Mouse (Mus musculus) neural tube, embryonic 12.5 days (tissue): ENCODE results near the gene Nme7. TPM values are rescaled to one million over a fixed set of nuclear protein-coding genes. Genes with fewer than 3 reads are reported as not detected.

ENCODE experiments used
- ATAC-seq: fragments of 200-750 bp; cut with Nextera tagmentation; 2 replicates; pipeline ENCODE4 v1.8.0; 2017; ENCODE audit warnings: low read depth, mild to moderate bottlenecking, moderate TSS enrichment, moderate library complexity; ENCODE audit not compliant: low FRiP score
- H3K27ac ChIP-seq: fragments of 300-500 bp; sonication (generic); 2 replicates; pipeline ENCODE4 v1.5.1; 2016
- H3K27me3 ChIP-seq: fragments of 300-500 bp; sonication (generic); replicated peaks from 2 replicates; pipeline ENCODE4 v1.6.1; 2016; ENCODE audit warnings: mild to moderate bottlenecking
- H3K36me3 ChIP-seq: fragments of 300-500 bp; sonication (generic); 2 replicates; pipeline ENCODE4 v1.6.1; 2016; ENCODE audit warnings: mild to moderate bottlenecking
- H3K4me1 ChIP-seq: fragments of 300-500 bp; sonication (generic); 2 replicates; pipeline ENCODE4 v1.6.1; 2016
- H3K4me2 ChIP-seq: fragments of 300-500 bp; sonication (generic); replicated peaks from 2 replicates; pipeline ENCODE4 v1.6.1; 2016; ENCODE audit warnings: mild to moderate bottlenecking
- H3K4me3 ChIP-seq: fragments of 300-500 bp; sonication (generic); 2 replicates; pipeline ENCODE4 v1.5.1; 2016
- H3K9ac ChIP-seq: fragments of 300-500 bp; sonication (generic); 2 replicates; pipeline ENCODE4 v1.6.1; 2016; ENCODE audit warnings: mild to moderate bottlenecking
- H3K9me3 ChIP-seq: fragments of 300-500 bp; sonication (generic); 2 replicates; pipeline ENCODE4 v1.6.1; 2016; ENCODE audit warnings: mild to moderate bottlenecking
- WGBS: fragments of 180-500 bp; shearing (Covaris S2); methylation state at CpG from one replicate; pipeline ENCODE4 v1.1.7; 2016; 5-methylcytosine and 5-hydroxymethylcytosine counted together
- polyA plus RNA-seq: library from polyadenylated mRNA; unstranded; fragments of >200 nt; fragmentation: Nextera tagmentation; extraction: Ambion mirVana; gene quantifications from 2 replicates; pipeline ENCODE4 v1.2.1, GENCODE M21; 2016

Gene Nme7
- polyA plus RNA-seq, 1 experiment from 2014 or later = 24.9 TPM

DNA sequence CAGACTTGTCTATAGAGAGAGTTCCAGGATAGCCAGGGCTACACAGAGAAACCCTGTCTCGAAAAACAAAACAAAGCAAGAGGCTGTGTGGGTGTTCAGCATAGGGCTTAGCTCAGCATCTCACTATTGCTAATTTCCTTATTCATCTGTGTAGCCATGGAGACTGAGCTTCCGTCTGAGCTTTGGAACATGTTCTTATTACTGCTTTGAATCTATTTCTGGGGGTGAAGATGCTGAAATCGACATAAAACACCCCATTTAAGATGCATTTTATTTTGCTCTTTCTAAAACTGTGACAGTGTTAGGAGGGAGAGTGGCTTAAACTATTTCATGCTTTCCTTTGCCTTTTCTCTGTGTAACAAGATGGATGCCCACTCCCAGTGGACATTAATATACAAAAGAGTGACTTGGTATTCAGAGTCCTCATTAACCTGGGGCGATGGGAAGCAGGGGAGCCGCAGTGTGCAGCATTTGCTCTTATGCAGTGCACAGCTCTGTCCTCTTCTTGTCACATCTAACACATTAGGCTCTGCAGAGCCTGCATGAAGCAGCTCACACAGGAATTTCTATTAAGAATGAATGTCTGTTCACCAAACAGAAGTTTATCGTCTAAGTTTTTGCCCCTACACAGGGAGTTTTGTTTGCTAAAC lies 91.3 kb downstream of the Nme7 start:
- WGBS = 45% methylated on average over 6 of the region's 6 CpGs
- Histone ChIP-seq H3K4me3 (no peak overlapping the region), H3K36me3 (no peaks in the 10 kb centered on the region), H3K9ac (no peak overlapping the region), H3K9me3 (no peaks in the 10 kb centered on the region), H3K4me1 (peaks cover 19% of the 10 kb centered on the region; the same call in 1 of the 2 replicates), H3K27ac (no peak overlapping the region), H3K4me2 (no peak overlapping the region), H3K27me3 (no peaks in the 10 kb centered on the region)
- peak; percentile 78 for ATAC-seq

- WGBS = 61% methylated on average over 4 of the region's 4 CpGs
- no peak overlapping the region for H3K4me2 ChIP-seq
- ATAC-seq = no peak
- no peak overlapping the region for H3K27ac ChIP-seq
- H3K36me3 ChIP-seq = peaks cover 7% of the 10 kb centered on the region
- no peak overlapping the region for H3K4me3 ChIP-seq
- peaks cover 13% of the 10 kb centered on the region; the same call in 1 of the 2 replicates for H3K4me1 ChIP-seq
- H3K9me3 ChIP-seq = peaks cover 8% of the 10 kb centered on the region
- no peaks in the 10 kb centered on the region for H3K27me3 ChIP-seq
- no peak overlapping the region for H3K9ac ChIP-seq
These were observed 93.8 kb downstream of the Nme7 start for GRCm38 (mm10) chr1:164397672-164398071.

DNA sequence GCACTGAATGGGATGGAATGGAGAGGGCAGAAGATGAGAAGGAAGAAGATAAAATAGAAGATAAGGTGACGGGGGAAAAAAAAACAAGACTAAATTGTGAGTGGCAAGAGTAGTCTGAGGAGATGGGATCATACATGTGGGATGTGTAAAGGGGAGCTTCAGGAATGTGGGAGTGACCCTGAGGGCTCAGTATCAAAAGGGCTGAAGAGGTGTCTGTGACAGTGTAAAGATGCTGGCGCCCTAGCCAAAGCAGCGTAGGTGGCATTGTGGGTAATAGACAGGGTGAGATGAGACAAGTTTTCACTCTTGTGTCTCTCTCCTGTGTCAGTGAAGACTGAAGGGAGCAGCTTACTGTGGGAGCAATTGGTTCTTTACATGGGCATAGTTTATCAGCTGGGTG lies 95.7 kb downstream of the Nme7 start:
- Histone ChIP-seq H3K27ac (no peak overlapping the region), H3K9me3 (peaks cover 8% of the 10 kb centered on the region), H3K36me3 (peaks cover 15% of the 10 kb centered on the region), H3K27me3 (no peaks in the 10 kb centered on the region), H3K9ac (no peak overlapping the region), H3K4me2 (no peak overlapping the region), H3K4me3 (no peak overlapping the region), H3K4me1 (peaks cover 13% of the 10 kb centered on the region; the same call in 1 of the 2 replicates)
- ATAC-seq = no peak
- WGBS = 93% methylated on average over 3 of the region's 3 CpGs

GRCm38 (mm10) chr1:164405385-164405802 lies 101.5 kb downstream of the Nme7 start:
- Histone ChIP-seq H3K27ac (no peak overlapping the region), H3K4me1 (no peaks in the 10 kb centered on the region), H3K36me3 (peaks cover 15% of the 10 kb centered on the region), H3K4me3 (no peak overlapping the region), H3K9ac (no peak overlapping the region), H3K4me2 (no peak overlapping the region), H3K9me3 (peaks cover 8% of the 10 kb centered on the region), H3K27me3 (no peaks in the 10 kb centered on the region)
- no peak for ATAC-seq
- WGBS = 68% methylated on average over 5 of the region's 5 CpGs

DNA sequence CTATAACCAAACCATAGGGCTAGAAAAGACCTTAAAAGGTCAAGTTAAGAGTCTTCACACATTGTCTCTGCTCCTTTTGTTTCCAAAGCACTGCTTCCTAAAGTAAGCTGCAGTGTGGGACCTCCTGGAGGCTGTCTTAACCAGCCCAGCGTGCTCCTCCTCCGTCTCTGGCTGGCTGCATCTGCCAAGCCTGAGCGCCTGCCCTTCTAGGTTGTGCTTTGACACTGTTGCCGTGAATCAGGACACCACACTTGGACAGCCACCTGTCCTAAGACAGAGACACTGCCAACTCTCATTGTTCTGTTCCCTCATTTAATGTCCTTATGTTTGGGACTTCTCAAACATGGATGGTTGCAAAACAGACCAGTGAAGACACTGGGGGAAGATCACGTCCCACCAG lies 102.6 kb downstream of the Nme7 start:
- Histone ChIP-seq H3K4me3 (no peak overlapping the region), H3K36me3 (peaks cover 15% of the 10 kb centered on the region), H3K4me1 (no peaks in the 10 kb centered on the region), H3K27me3 (no peaks in the 10 kb centered on the region), H3K9me3 (peaks cover 8% of the 10 kb centered on the region), H3K4me2 (no peak overlapping the region), H3K27ac (no peak overlapping the region), H3K9ac (no peak overlapping the region)
- no peak for ATAC-seq
- 38% methylated on average over 5 of the region's 5 CpGs for WGBS

DNA sequence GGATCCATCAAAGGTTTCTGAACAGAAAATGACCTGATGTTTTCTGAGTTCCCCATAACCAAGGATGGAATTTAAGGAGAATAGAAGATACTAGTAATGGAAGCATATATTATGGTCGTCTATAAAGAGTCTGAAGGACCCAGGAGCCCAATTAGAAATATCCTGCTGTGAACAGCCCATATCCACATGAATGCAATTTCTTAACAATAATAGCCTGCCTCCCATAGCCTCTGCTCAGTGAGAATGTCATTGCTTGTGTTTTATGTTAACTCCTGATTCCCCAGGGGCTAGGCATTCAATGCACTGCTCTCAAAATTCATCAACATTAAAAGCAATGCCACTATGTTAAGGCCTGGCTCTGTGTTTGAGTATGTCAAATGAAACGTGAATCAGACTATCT lies 104.7 kb downstream of the Nme7 start:
- Histone ChIP-seq H3K9me3 (no peaks in the 10 kb centered on the region), H3K27me3 (no peaks in the 10 kb centered on the region), H3K4me1 (no peaks in the 10 kb centered on the region), H3K9ac (no peak overlapping the region), H3K4me3 (no peak overlapping the region), H3K36me3 (0 out of 2 replicates have a peak, but pooled peaks cover 9% of the 10 kb centered on the region), H3K27ac (no peak overlapping the region), H3K4me2 (no peak overlapping the region)
- 23% methylated on average over 2 of the region's 2 CpGs for WGBS
- peak; percentile 49; the same call in 1 of the 2 replicates for ATAC-seq

DNA sequence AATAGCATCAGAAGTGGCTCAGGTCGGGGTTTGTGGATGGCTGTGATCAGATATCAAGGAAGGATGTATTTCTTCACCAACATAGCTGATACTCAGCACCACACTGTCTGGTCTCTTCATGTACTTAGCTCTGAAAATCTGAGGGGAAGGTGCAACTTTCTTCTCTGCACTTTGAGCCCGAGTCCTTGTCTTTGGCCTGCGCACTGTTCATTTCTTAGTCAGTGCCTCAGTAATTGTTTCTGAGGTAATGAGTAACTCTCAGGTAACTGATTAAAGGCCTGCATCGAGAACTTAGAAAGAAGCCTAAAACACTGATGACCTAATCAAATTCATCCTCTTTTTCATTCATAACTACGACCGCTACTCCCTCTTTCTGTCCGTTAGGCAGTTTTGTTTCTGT lies 107.4 kb downstream of the Nme7 start:
- Histone ChIP-seq H3K27me3 (no peaks in the 10 kb centered on the region), H3K9me3 (no peaks in the 10 kb centered on the region), H3K36me3 (0 out of 2 replicates have a peak, but pooled peaks cover 5% of the 10 kb centered on the region), H3K4me1 (no peaks in the 10 kb centered on the region), H3K4me2 (no peak overlapping the region), H3K27ac (no peak overlapping the region), H3K4me3 (no peak overlapping the region), H3K9ac (no peak overlapping the region)
- 92% methylated on average over 7 of the region's 7 CpGs for WGBS
- no peak for ATAC-seq

DNA sequence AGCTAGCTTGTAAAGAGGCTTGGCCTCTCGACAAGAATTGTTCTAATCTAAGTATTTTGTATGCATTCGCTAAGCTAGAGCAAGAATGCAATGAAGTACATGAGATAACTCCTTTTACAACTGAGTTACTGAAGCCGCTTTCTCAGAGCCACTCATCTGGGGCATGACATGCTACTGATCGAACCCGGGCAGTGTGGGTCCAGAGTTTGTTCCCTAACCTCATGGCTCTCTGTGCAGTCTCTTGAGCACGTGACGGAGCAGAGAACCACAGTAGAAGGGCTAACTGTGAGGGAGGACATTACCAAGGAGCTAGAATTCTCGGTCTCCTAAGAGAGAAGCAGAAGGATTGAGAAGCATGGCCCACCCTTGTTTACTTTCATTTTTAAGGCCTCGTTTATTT lies 109.0 kb downstream of the Nme7 start:
- Histone ChIP-seq H3K9ac (no peak overlapping the region), H3K27me3 (no peaks in the 10 kb centered on the region), H3K36me3 (0 out of 2 replicates have a peak, but pooled peaks cover 5% of the 10 kb centered on the region), H3K4me3 (no peak overlapping the region), H3K27ac (no peak overlapping the region), H3K9me3 (no peaks in the 10 kb centered on the region), H3K4me2 (no peak overlapping the region), H3K4me1 (no peaks in the 10 kb centered on the region)
- 96% methylated on average over 9 of the region's 9 CpGs for WGBS
- no peak for ATAC-seq

DNA sequence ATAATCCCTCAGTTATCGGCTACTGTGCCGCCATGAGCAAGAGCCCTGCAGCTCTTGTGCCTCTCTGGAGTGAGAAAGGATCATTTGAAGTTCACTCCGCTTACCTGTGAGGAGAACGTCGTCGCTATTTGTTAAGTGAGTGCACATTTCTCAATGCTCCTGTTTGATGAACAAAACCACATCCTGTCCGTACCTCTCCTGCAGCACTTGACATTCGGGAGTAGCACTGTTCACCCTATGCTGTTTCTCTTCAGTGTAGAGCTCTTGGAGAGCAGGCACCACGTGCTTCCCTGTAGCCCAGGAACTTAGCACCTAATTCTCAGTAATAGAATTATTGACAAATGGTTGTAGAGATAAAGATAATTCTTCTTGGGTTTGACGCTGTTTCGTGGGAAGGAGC lies 109.7 kb downstream of the Nme7 start:
- no peak overlapping the region for H3K4me3 ChIP-seq
- no peaks in the 10 kb centered on the region for H3K27me3 ChIP-seq
- H3K9ac ChIP-seq = no peak overlapping the region
- 0 out of 2 replicates have a peak, but pooled peaks cover 5% of the 10 kb centered on the region for H3K36me3 ChIP-seq
- no peaks in the 10 kb centered on the region for H3K4me1 ChIP-seq
- no peak for ATAC-seq
- no peaks in the 10 kb centered on the region for H3K9me3 ChIP-seq
- no peak overlapping the region for H3K4me2 ChIP-seq
- no peak overlapping the region for H3K27ac ChIP-seq
- WGBS = 93% methylated on average over 11 of the region's 11 CpGs

GRCm38 (mm10) chr1:164415347-164415751 lies 111.4 kb downstream of the Nme7 start:
- Histone ChIP-seq H3K36me3 (0 out of 2 replicates have a peak, but pooled peaks cover 5% of the 10 kb centered on the region), H3K27ac (no peak overlapping the region), H3K4me1 (no peaks in the 10 kb centered on the region), H3K27me3 (no peaks in the 10 kb centered on the region), H3K9ac (no peak overlapping the region), H3K4me2 (no peak overlapping the region), H3K9me3 (no peaks in the 10 kb centered on the region), H3K4me3 (no peak overlapping the region)
- no peak for ATAC-seq
- 84% methylated on average over 2 of the region's 2 CpGs for WGBS

- Histone ChIP-seq H3K4me1 (no peaks in the 10 kb centered on the region), H3K9ac (no peak overlapping the region), H3K4me2 (no peak overlapping the region), H3K4me3 (no peak overlapping the region), H3K27me3 (no peaks in the 10 kb centered on the region), H3K27ac (no peak overlapping the region), H3K36me3 (0 out of 2 replicates have a peak, but pooled peaks cover 5% of the 10 kb centered on the region), H3K9me3 (no peaks in the 10 kb centered on the region)
- no peak for ATAC-seq
- 91% methylated on average over 12 of the region's 12 CpGs for WGBS
These were observed 112.9 kb downstream of the Nme7 start for GRCm38 (mm10) chr1:164416692-164417394.

DNA sequence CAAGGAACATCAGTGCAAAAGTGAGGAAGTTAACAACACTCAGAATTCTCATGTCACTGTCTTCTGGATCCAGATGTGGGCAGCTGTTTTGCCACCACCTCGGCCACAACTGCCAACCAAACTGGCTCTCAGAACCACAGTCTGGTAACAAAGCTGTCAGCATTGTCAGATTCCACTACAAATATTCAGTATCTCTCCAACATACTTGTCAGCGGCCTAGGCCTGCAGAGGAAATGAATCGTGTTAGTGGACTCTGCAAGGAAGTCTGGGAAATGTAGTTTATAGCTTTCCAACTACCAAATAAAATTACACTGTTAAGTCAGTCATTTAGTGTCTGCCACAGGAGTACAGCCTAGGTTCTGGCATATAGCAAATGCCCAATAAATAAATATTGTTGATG lies 113.7 kb downstream of the Nme7 start:
- WGBS = 85% methylated on average over 3 of the region's 3 CpGs

More for the DNA sequence above, 113.7 kb downstream of the Nme7 start:
- H3K4me2 ChIP-seq = no peak overlapping the region
- H3K9me3 ChIP-seq = no peaks in the 10 kb centered on the region
- no peak overlapping the region for H3K9ac ChIP-seq
- no peak overlapping the region for H3K27ac ChIP-seq
- H3K27me3 ChIP-seq = no peaks in the 10 kb centered on the region
- 0 out of 2 replicates have a peak, but pooled peaks cover 5% of the 10 kb centered on the region for H3K36me3 ChIP-seq
- no peaks in the 10 kb centered on the region for H3K4me1 ChIP-seq
- no peak overlapping the region for H3K4me3 ChIP-seq
- no peak for ATAC-seq
